Mouse (Mus musculus) megakaryocyte, embryonic 14.5 days (primary cell): ENCODE measurements around the gene Frmd4b.

ENCODE experiments used
- FLI1 ChIP-seq: IDR thresholded peaks from 2 replicates; pipeline ENCODE4 v1.6.1; 2012; ENCODE audit warnings: low read length, inconsistent platforms, mixed read lengths
- GATA1 ChIP-seq: IDR thresholded peaks from 3 replicates; pipeline ENCODE4 v1.6.1; 2012; ENCODE audit warnings: mixed read lengths, low read length, inconsistent platforms, borderline replicate concordance

GRCm38 (mm10) chr6:97387388-97387787, 230.0 kb downstream of the Frmd4b start:
- TF ChIP-seq FLI1, result no peak
- no peak for TF ChIP-seq GATA1
